Mouse (Mus musculus): Measurements from ENCODE around the gene Cycs.

GRCm38 (mm10) chr6:50539641-50540040 lies 26.7 kb downstream of the Cycs start:
- TF ChIP-seq CTCF (IDR thresholded peaks at IDR 0.05; ENCODE audit: extremely low read depth, insufficient read length, insufficient replicate concordance, low read depth, low read length), result no peak
- no peak for TF ChIP-seq POLR2A (IDR thresholded peaks at IDR 0.05; ENCODE audit: low read depth, low read length)
